Mouse (Mus musculus): ENCODE measurements at regions not wholly inside any gene's neighbourhood (a gene's known extent, or its start where the extent isn't known, plus 50 kb on each side); places are given as distances from the start of the nearest gene placed in this dataset.

DNA sequence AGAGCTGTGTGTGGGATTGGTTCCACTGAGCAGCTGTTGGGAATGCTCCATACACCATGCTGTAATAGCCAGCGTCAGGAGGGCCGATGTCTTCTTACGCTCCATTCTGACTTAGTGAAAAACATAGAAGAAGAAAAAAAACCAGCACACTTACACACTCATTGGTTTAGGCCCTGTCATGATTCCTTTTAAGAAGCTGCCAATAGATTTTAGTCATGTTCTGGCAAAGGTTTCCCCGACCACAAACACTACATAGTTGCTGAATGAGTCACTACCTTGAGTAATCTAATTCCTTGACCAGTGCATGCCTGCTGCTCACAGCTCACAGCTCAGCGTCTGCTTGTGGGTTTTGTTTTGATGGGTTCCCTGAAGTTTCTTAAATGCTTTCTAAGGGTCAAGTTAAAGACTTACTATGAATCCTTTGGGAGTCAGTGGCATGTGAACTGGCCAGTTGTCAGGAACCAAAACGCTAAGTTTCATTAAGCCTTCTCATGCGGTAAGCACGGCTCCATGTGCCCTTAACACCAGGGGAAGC is 58.8 kb upstream of the Bach2 start:
- DNase-seq (ENCODE audit: low spot score in 2 of 2), result no peak

DNA sequence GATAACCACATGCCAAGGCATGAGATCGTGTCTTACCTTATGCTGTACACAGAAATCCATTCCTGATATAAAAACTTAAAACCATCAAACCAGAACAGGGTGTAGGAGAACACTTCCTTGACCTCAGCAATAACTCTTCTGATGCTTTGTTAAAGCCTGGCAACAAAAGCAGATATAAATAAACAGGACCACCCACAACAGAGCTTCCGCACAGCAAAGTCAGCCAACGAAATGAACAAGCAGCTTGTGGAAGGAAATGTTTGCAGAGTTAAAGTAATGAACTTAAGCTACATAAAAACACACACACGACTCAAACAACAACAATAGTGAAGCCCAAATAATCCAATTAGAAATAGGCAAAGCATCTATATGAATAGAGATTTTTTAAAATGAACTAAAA is 54.8 kb upstream of the Bach2 start:
- DNase-seq (ENCODE audit: low spot score in 2 of 2), result no peak

DNA sequence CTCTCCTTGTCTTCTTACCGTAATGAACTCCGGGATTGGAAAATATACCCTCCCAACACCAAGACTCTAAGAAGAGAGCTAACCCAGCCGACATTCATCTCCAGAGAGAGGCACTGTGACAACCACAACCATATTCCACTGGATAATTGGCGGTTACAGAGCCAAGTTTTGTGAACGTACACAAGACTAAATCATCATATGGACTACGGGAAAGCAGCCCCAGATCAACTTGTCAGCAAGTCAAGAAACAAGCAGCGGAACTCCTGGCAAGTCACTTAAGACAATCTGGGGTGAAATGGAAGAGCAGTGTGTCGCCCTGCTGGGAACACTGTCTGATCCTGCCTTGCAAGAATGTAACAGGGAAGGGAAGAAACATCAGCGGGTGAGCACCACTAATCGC is 52.6 kb upstream of the Bach2 start:
- no peak for DNase-seq (ENCODE audit: low spot score in 2 of 2)

DNA sequence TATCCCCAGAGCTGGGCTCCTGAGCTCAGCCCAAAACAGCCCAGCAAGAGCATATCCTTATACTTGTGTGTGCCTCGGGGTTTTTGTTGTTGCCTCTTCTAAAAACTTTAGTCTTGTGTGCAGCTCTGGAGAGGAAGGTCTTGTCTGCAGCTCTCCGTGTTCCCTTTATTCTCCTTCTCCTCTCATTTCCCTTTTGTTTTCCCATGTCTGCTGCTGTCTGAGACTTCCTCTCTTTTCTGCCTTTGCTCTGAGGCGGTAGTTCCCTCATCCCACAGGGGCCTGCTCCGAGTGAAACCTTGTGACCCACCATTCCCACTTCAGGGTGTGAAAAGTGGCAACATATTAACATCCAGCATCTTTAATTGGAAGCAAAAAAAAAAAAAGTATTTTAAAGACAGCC is 51.5 kb upstream of the Bach2 start:
- no peak for DNase-seq (ENCODE audit: low spot score in 2 of 2)

DNA sequence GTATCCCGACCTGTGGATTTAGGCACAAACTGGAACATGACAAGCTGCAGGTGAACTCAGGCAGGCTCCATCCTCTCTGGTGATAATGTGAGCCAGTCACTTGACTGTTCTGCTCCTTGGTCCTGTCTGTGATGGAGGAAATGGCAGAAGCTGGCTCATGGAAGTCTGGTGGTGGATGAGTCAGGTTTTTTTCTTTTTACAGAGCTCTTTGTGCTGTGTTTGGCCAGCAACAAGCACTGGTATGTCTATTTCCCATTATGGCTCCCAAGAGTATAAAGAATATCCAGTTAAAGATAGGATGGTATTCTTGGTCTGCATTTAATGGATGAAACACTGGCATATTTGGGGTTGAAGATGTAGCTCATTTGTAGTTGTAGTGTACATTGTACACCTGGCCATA is 50.5 kb upstream of the Bach2 start:
- no peak for DNase-seq (ENCODE audit: low spot score in 2 of 2)

DNA sequence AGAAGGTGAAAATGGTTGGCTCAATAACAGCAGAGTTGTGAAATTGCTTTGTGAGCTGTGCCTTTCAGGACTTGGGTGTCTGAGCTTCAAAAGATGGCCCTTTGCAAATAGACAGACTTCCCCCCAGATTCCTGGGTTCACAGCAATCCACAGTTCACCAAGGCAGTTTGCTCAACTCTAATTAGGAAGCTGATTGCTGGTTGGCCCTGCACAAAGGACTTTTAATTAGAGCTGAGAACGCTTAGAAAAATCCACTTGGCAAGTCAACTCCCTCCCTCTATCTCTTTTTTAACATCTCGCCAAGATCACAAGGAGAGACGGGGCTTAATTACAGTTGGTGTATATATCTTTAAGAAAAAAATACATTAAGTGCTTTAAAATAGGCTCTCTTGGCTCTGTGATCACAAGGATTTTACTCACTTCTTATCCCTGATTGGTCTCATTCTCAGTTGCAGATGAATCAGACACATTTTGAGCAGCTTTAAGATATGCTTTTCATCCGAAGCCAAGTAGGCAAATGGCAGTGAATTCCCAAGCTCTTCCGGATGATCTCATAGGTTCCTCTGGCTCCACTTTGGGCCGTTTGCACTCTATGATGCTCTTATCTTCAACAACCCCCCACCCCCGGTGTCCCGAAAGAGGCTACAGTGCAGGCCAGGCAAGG is 49.7 kb upstream of the Bach2 start:
- no peak for DNase-seq (ENCODE audit: low spot score in 2 of 2)

Data from thymus, postnatal 10 days (tissue).